Mouse (Mus musculus): ENCODE measurements at regions not wholly inside any gene's neighbourhood (a gene's known extent, or its start where the extent isn't known, plus 50 kb on each side); places are given as distances from the start of the nearest gene placed in this dataset.

DNA sequence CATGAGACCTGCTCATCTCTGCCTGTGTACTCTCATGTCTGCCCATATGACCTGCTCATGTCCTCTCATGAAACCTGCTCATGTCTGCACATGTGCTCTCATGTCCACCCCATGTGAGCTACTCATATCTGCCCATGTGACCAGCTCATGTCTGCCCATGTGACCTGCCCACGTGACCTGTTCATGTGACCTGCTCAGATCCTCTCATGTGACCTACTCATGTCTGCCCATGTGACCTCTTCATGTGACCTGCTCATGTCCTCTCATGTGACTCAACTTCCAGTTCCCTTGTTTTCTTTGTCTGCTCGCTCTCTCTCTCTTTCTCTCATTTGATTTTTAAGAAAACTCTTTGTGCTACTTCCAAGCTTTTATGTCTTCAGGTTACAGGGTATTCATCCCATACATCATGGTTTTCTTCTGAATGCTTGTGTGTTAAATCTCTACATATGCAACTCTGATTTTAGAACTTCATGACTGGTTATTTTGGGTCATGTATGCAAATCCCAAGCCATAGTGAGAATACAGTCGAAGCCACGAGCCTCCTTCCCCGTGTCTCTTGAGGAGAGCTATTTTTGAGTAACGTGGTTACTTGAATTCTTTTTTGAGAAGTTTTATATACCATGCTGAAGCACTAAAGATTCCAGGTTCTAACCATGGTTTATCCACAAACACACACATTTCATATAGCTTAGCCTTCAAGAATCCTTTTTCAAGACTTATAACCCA, 60.7 kb upstream of the Phactr1 start:
- TF ChIP-seq CTCF (IDR thresholded peaks at IDR 0.05; ENCODE audit: insufficient read depth, low read length) (no peak), POLR2A (IDR thresholded peaks at IDR 0.05; ENCODE audit: borderline replicate concordance, extremely low read depth, low read depth, low read length) (no peak)

Data from lung, adult 2 months (tissue).